Mouse (Mus musculus) C2C12 (cell line): ENCODE data around the gene Tex29. TPM values are rescaled to one million over a fixed set of nuclear protein-coding genes. Genes with fewer than 3 reads are reported as not detected.

Experiments used
- H3K27me3 ChIP-seq: one replicate; pipeline ENCODE4 v1.6.1; 2011; ENCODE audit not compliant: control insufficient read depth, insufficient read depth, insufficient read length
- H3K36me3 ChIP-seq: one replicate; pipeline ENCODE4 v1.6.1; 2011; ENCODE audit not compliant: control insufficient read depth, insufficient read depth
- H3K4me3 ChIP-seq: one replicate; pipeline ENCODE4 v1.5.1; 2011; ENCODE audit warnings: mild to moderate bottlenecking, control low read depth; ENCODE audit not compliant: poor library complexity, insufficient read depth, severe bottlenecking
- H3K79me2 ChIP-seq: one replicate; pipeline ENCODE4 v1.6.1; 2011; ENCODE audit not compliant: control insufficient read depth, insufficient read depth
- H3K79me3 ChIP-seq: one replicate; pipeline ENCODE4 v1.6.1; 2011; ENCODE audit warnings: low read depth, control low read depth
- H3ac ChIP-seq: one replicate; pipeline ENCODE3; 2011; ENCODE audit warnings: low read depth; ENCODE audit not compliant: control insufficient read depth, insufficient read length
- CEBPB ChIP-seq: IDR thresholded peaks from one replicate; pipeline ENCODE4 v1.6.1; 2011; ENCODE audit warnings: low read depth, mild to moderate bottlenecking, control low read depth, moderate library complexity
- CTCF ChIP-seq: IDR thresholded peaks from one replicate; pipeline ENCODE4 v1.5.1; 2011; ENCODE audit not compliant: control insufficient read depth, insufficient read depth, insufficient read length
- FOSL1 ChIP-seq: IDR thresholded peaks from one replicate; pipeline ENCODE4 v1.8.0; 2011; ENCODE audit warnings: mild to moderate bottlenecking, low read length; ENCODE audit not compliant: poor library complexity, insufficient read depth, severe bottlenecking
- MAX ChIP-seq: IDR thresholded peaks from one replicate; pipeline ENCODE4 v1.6.1; 2011; ENCODE audit warnings: mild to moderate bottlenecking, control low read depth
- MYOD1 ChIP-seq: IDR thresholded peaks from one replicate; pipeline ENCODE4 v1.6.1; 2011; ENCODE audit warnings: low read depth; ENCODE audit not compliant: control insufficient read depth, insufficient read length
- MYOG ChIP-seq: IDR thresholded peaks from one replicate; pipeline ENCODE4 v1.6.1; 2011; ENCODE audit not compliant: control insufficient read depth, insufficient read length; ENCODE audit errors: extremely low read depth
- USF1 ChIP-seq: IDR thresholded peaks from one replicate; pipeline ENCODE4 v1.6.1; 2011; ENCODE audit warnings: low read depth, mild to moderate bottlenecking, control low read depth, moderate library complexity
- long read RNA-seq, 2 experiments: library from polyadenylated mRNA; unstranded; transcript quantifications; one replicate each; pipeline ENCODE4 v2.0.0; 2019 to 2020
- polyA plus RNA-seq: library from polyadenylated mRNA; unstranded; fragments of >200 nt; fragmentation: generic; extraction: Trizol; gene quantifications from one replicate; pipeline ENCODE4 v1.2.1, GENCODE M21; 2012; ENCODE audit warnings: missing spikeins

Gene Tex29
- not detected for polyA plus RNA-seq
- long read RNA-seq, experiment 1: 0 reads
- long read RNA-seq, experiment 2: 0 reads

DNA sequence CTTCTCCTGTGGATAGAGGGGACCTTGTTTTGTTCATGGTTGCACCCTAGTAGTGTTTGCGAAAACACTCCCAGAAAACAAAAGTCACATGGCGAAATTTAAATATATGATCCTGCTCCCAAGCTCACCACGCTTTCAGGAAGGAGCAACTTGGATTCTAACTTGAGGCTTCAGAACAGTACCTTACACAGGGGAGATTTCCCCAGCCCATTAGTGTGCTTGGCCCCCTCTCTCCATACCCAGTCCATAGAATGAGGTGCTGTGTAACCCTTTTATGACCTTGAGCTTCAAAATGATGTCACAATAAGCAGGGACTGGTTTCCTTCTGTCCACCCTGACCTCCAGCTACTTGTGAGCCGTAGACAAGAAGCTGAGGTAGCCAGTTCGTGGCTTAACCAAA is at the start of gene Tex29:
Tex29 (plus strand) TSS at position 301 of the 400 bp plus-strand sequence.
- H3ac ChIP-seq: no peak within 1 kb of the TSS
- H3K4me3 ChIP-seq: no peak within 1 kb of the TSS
- H3K27me3 ChIP-seq: peaks cover 25% of the 10 kb centered on the region
- H3K79me2 ChIP-seq: no peaks in the 10 kb centered on the region
- no peaks in the 10 kb centered on the region for H3K36me3 ChIP-seq
- TF ChIP-seq FOSL1 (no peak), MYOD1 (no peak), USF1 (no peak)
- no peaks in the 10 kb centered on the region for H3K79me3 ChIP-seq

- TF ChIP-seq USF1: no peak
- TF ChIP-seq FOSL1: no peak
- no peak for TF ChIP-seq CEBPB
- TF ChIP-seq CTCF: no peak
- TF ChIP-seq MYOD1: no peak
- TF ChIP-seq MAX: no peak
- no peak for TF ChIP-seq MYOG
- H3ac ChIP-seq: no peak overlapping the region
- H3K27me3 ChIP-seq: no peaks in the 10 kb centered on the region
- peaks cover 23% of the 10 kb centered on the region for H3K36me3 ChIP-seq
- no peaks in the 10 kb centered on the region for H3K79me2 ChIP-seq
- H3K4me3 ChIP-seq: no peak overlapping the region
- H3K79me3 ChIP-seq: no peaks in the 10 kb centered on the region
Measured at GRCm38 (mm10) chr8:11794956-11795355, 45.3 kb upstream of the Tex29 start.

DNA sequence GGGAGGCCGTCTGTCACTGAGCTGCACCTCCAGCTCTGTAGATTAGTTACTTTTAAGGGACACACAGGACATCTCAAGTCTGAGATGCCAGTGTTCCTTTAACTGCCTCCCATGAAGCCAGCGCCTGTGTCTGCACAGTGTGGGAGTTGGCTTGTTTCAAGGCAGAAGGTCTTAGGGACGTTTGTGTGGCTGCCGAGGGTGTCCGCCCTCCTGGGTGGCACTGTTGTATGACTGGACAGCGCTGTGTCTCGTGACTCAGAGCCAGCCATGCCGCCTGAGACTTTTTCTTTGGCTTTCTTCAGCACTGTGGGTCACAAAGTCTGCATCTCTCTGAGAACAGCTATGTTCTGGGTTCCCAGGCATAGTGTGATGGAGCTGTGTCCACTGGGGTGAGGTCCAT is 43.1 kb upstream of the Tex29 start:
- peaks cover 15% of the 10 kb centered on the region for H3K36me3 ChIP-seq
- H3K79me3 ChIP-seq: no peaks in the 10 kb centered on the region
- no peak for TF ChIP-seq FOSL1
- TF ChIP-seq MYOG: no peak
- TF ChIP-seq CEBPB: no peak
- no peak for TF ChIP-seq MYOD1
- TF ChIP-seq CTCF: no peak
- no peak for TF ChIP-seq MAX
- no peak for TF ChIP-seq USF1
- H3ac ChIP-seq: no peak overlapping the region
- no peaks in the 10 kb centered on the region for H3K27me3 ChIP-seq
- H3K4me3 ChIP-seq: no peak overlapping the region
- peaks cover 5% of the 10 kb centered on the region for H3K79me2 ChIP-seq

GRCm38 (mm10) chr8:11797729-11798479 is 42.4 kb upstream of the Tex29 start:
- H3K79me2 ChIP-seq: peaks cover 5% of the 10 kb centered on the region
- H3K4me3 ChIP-seq: no peak overlapping the region
- peaks cover 13% of the 10 kb centered on the region for H3K36me3 ChIP-seq
- H3K79me3 ChIP-seq: no peaks in the 10 kb centered on the region
- no peak for TF ChIP-seq USF1
- TF ChIP-seq MAX: no peak
- TF ChIP-seq FOSL1: no peak
- TF ChIP-seq MYOG: no peak
- no peak for TF ChIP-seq CEBPB
- no peak for TF ChIP-seq CTCF
- TF ChIP-seq MYOD1: no peak
- H3ac ChIP-seq: no peak overlapping the region
- no peaks in the 10 kb centered on the region for H3K27me3 ChIP-seq

- Histone ChIP-seq H3K27me3 (no peaks in the 10 kb centered on the region), H3K4me3 (no peak overlapping the region), H3ac (no peak overlapping the region), H3K79me3 (no peaks in the 10 kb centered on the region), H3K79me2 (peaks cover 5% of the 10 kb centered on the region), H3K36me3 (peaks cover 16% of the 10 kb centered on the region)
- TF ChIP-seq CEBPB: no peak
- TF ChIP-seq FOSL1: no peak
- TF ChIP-seq MYOG: no peak
- TF ChIP-seq USF1: no peak
- TF ChIP-seq CTCF: no peak
- TF ChIP-seq MYOD1: no peak
- no peak for TF ChIP-seq MAX
Measured at GRCm38 (mm10) chr8:11798480-11798867, 41.8 kb upstream of the Tex29 start.

GRCm38 (mm10) chr8:11799098-11799497 is 41.2 kb upstream of the Tex29 start:
- no peak for TF ChIP-seq CTCF
- no peak for TF ChIP-seq FOSL1
- TF ChIP-seq MAX: no peak
- TF ChIP-seq CEBPB: no peak
- TF ChIP-seq MYOD1: no peak
- no peak overlapping the region for H3K4me3 ChIP-seq
- no peaks in the 10 kb centered on the region for H3K27me3 ChIP-seq
- H3ac ChIP-seq: no peak overlapping the region
- no peaks in the 10 kb centered on the region for H3K79me3 ChIP-seq
- H3K79me2 ChIP-seq: peaks cover 5% of the 10 kb centered on the region
- peaks cover 18% of the 10 kb centered on the region for H3K36me3 ChIP-seq
